Mouse (Mus musculus) testis, adult 2 months (tissue): Measurements from ENCODE around the gene Nms. TPM values are rescaled to one million over a fixed set of nuclear protein-coding genes. Genes with fewer than 3 reads are reported as not detected.

Experiments used
- H3K27ac ChIP-seq: fragments of 200-500 bp; 2 replicates; pipeline ENCODE4 v1.5.1; 2012; ENCODE audit warnings: low read depth, low read length; ENCODE audit not compliant: control insufficient read depth, insufficient read depth
- H3K27me3 ChIP-seq: fragments of 200-500 bp; 2 replicates; pipeline ENCODE4 v1.6.1; 2012; ENCODE audit warnings: mild to moderate bottlenecking, low read length, moderate library complexity; ENCODE audit not compliant: control insufficient read depth, insufficient read depth
- H3K36me3 ChIP-seq: fragments of 200-500 bp; 2 replicates; pipeline ENCODE4 v1.6.1; 2012; ENCODE audit warnings: mild to moderate bottlenecking, low read length; ENCODE audit not compliant: control insufficient read depth, insufficient read depth
- H3K4me1 ChIP-seq: fragments of 200-500 bp; 2 replicates; pipeline ENCODE4 v1.6.1; 2012; ENCODE audit warnings: low read length; ENCODE audit not compliant: control insufficient read depth, insufficient read depth
- H3K4me3 ChIP-seq: fragments of 200-500 bp; 2 replicates; pipeline ENCODE4 v1.5.1; 2012; ENCODE audit warnings: low read depth, mild to moderate bottlenecking, low read length, moderate library complexity, mixed read lengths; ENCODE audit not compliant: control insufficient read depth
- CTCF ChIP-seq: fragments of 200-500 bp; IDR thresholded peaks from 2 replicates; pipeline ENCODE4 v1.5.1; 2012; ENCODE audit warnings: low read depth, mild to moderate bottlenecking, inconsistent platforms, low read length, moderate library complexity; ENCODE audit not compliant: control insufficient read depth, insufficient read depth, insufficient replicate concordance
- POLR2A ChIP-seq: fragments of 200-500 bp; IDR thresholded peaks from 2 replicates; pipeline ENCODE4 v1.6.1; 2012; ENCODE audit warnings: low read depth, mild to moderate bottlenecking, inconsistent platforms, low read length, moderate library complexity; ENCODE audit not compliant: control insufficient read depth
- polyA plus RNA-seq: library from polyadenylated mRNA; depleted of rRNA; stranded (reverse); fragments of >200 nt; gene quantifications from 2 replicates; pipeline ENCODE4 v1.2.3, GENCODE M21; 2012; rRNA removed

Gene Nms
- polyA plus RNA-seq, 1 experiment: not detected

GRCm38 (mm10) chr1:38992365-38992764, 53.4 kb downstream of the Nms start:
- Histone ChIP-seq H3K4me1 (peaks cover 6% of the 10 kb centered on the region), H3K36me3 (no peaks in the 10 kb centered on the region; the same call in 1 of the 2 replicates)
- TF ChIP-seq POLR2A: no peak
- no peak for TF ChIP-seq CTCF

More at GRCm38 (mm10) chr1:38992365-38992764, 53.4 kb downstream of the Nms start:
- Histone ChIP-seq H3K27me3 (no peaks in the 10 kb centered on the region), H3K4me3 (no peak overlapping the region), H3K27ac (no peak overlapping the region)

Other genes with a start within 250 kb of the Nms start
- gene Lonrf2, start 102.4 kb upstream of the Nms start, polyA plus RNA-seq: 0.28 and 0.29 TPM in 2 replicates
- 1.7 TPM in 2 replicates for gene Chst10, start 41.0 kb upstream of the Nms start, polyA plus RNA-seq
- gene Pdcl3, start 46.5 kb downstream of the Nms start, polyA plus RNA-seq: 6.6 and 8.1 TPM in 2 replicates